Mouse (Mus musculus) mouse trophoblast stem cell (cell line): ENCODE data around the gene Gli3.

Experiments used
- in situ Hi-C, 2 experiments: fragments of 300-500 bp; cut with MseI, MboI; formaldehyde crosslinking; loops; 2 replicates in 1 of 2; 3 replicates in 1 of 2; pipeline ENCODE4 v1.15.1; 2025

Gli3 gene

DNA sequence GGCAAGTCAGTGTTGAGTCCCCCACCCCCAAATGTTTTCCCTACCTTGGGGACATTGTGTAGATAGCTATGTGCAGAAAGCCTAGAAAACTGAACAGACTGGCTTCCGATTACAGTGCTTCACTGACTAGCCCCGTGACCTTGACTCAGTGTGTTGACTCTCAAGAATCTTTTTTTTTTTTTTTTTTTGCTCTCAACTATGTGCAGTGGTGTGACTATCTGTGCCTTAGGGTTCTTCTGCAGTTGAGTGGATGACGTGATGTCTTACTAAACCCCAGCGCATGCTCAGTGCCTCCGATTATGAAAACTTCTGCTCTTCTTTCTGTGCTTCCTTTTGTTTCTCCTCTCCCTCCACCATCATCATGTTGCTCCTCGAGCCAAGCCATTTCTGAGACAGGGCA, 87.7 kb downstream of the Gli3 start:
- in situ Hi-C loops, result no loop called here

DNA sequence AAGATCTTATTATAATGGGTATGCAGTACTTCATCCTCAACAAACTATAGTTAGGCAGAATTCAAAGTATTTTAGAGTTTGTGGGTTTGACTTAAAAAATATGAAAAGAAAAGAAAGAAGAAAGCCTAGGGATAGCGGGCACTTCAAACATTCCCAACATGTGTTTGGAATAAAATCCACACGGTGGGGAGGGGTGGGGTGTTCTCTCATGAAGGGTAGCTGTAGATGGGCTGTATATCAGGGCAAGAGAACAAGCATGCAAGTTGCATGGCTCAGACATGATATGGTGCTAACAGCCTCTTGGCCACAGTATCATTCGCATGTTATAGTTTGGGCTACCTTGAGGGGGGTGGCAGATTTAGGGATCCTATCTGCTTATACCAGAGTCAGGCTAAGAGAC, 89.0 kb downstream of the Gli3 start:
- in situ Hi-C loops, result no loop called here

DNA sequence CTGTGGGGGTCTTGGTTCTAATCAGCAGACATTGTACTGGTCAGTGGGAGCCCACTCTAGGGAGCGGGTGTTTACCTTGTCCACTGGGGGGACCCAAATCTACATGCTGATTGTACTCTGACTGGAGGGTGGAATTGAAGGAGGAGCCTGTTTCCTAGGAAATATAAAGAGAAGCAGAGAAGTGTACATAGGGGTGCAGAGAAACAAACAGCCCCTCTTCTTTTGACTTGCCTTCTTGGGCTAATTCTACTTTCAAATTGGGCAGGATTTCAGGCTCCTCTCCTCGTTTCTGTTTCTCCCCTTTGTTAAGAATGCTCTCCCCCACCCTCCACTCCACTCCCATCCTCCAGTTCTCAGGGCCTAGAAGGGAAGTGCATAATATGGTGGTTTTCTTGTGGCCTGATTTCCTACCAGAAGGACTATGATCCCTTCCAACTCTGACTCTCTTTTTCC, 93.6 kb downstream of the Gli3 start:
- in situ Hi-C loops, result no loop called here

GRCm38 (mm10) chr13:15561441-15561840, 98.4 kb downstream of the Gli3 start:
- in situ Hi-C loops, result no loop called here

DNA sequence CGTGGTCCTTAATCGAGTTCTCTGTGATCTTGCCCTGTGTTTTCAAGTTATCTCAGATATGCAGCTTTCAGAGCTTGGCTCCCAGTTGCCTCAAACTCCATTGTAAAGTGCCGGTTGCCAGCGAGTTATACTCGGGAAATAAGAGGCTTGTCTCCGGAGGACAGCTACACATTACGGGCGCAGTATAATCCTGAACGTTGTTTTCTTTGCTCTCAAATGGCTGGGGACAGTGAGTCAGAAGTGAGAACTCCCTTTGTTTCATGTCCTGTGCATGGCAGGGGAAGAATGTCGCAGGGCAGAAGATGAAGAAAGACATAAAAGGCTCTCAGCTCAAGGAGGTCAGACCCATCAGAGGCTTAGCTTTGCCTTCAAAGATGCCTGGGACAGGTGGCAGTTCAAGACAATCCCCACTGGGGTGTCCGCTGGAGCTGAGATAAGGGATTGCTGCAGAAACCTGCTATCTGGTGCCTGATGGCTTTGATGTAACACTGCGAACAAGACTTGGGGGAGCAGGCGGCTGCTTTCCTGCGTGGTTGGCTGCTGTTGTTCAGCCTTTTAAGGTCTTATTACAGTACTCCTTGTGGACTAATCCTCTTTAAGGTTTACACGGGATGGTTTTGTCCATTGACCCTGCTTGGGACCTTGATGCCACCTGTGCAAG, 108.0 kb downstream of the Gli3 start:
- in situ Hi-C loops, result no loop called here

- in situ Hi-C loops, result no loop called here
Measured at GRCm38 (mm10) chr13:15577133-15577917, 114.3 kb downstream of the Gli3 start.

GRCm38 (mm10) chr13:15580458-15580857, 117.4 kb downstream of the Gli3 start:
- in situ Hi-C loops, result no loop called here

GRCm38 (mm10) chr13:15585941-15586340, 122.9 kb downstream of the Gli3 start:
- in situ Hi-C loops, result no loop called here

- in situ Hi-C loops, result no loop called here
Measured at GRCm38 (mm10) chr13:15588278-15589272, 125.5 kb downstream of the Gli3 start.

DNA sequence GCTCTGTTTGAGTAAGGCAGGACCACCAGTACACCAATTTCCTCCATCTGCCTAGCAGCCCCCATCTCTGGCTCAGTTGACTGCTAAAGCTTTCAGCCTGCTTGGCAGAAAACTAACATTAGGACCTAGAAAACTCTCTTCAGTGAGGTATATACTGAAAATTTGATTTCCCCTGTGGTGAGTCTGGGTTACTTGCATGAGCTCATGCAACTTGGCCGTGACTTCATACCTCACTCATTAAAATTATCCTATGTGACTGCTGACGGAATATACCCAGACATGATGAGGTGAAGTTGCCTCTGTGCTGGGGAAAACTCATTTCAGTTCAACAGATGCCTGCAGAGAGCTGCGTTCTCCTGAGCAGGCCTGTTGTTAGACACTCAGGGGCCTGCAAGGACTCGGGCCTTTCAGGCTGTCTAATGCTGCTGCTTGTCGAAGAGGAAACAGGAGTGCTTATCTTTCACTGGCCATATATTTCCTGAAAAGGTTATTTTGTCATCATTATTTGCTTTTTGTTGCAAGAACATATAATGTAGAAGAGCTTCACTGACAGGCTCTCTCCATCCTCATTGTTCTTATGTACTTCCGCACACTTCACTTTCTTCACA, 127.4 kb downstream of the Gli3 start:
- in situ Hi-C loops, result no loop called here

DNA sequence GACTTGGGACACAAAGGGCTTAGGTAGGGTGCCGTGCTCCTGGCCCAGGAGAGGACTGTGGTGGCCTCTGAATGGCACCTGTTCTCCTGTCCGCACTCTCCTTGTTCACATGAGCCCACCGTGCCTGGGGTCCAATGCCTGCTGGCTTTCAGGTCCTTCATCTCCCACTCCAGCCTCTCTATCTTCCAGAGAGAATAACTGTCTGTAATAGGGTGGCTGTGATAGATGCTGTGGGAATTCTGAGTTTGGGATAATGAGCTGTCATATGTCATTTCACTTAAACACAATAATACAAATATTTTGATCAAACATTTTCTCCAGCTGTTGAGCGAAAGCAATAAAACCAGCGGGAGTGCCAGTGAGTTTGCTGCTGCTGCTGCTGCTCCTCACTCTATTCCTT, 133.6 kb downstream of the Gli3 start:
- in situ Hi-C loops, result no loop called here

GRCm38 (mm10) chr13:15599741-15600140, 136.7 kb downstream of the Gli3 start:
- in situ Hi-C loops, result no loop called here

- in situ Hi-C loops, result no loop called here
Measured at GRCm38 (mm10) chr13:15602161-15602560, 139.1 kb downstream of the Gli3 start.

DNA sequence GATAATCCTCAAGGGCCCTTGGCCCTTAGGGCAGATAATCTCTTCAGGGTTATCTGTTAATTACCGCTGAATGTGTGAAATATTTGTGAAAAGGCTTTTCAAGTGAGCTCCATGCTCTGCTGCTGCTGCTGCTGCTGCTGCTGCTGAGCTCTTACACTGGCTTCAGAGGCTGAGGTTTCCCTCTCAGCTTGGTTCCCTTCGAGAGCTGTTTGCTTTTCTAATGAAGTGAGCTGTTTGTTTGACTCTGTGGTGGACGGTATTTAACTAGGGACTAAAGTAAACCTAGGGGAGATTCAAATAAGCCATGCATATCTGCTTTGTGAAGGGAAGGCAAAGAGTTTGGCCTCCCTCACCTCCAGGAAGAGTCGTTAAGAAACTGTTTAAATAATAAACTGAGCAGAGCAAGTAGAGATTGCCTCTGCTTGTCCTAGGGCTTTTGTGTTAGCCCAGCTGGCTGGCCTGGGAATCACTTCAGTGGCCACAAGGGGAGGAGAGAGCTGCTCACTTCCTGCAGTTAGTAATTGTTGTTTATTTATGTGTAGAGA, 139.7 kb downstream of the Gli3 start:
- in situ Hi-C loops, result no loop called here

- in situ Hi-C loops, result no loop called here
Measured at GRCm38 (mm10) chr13:15604074-15604473, 141.0 kb downstream of the Gli3 start.

DNA sequence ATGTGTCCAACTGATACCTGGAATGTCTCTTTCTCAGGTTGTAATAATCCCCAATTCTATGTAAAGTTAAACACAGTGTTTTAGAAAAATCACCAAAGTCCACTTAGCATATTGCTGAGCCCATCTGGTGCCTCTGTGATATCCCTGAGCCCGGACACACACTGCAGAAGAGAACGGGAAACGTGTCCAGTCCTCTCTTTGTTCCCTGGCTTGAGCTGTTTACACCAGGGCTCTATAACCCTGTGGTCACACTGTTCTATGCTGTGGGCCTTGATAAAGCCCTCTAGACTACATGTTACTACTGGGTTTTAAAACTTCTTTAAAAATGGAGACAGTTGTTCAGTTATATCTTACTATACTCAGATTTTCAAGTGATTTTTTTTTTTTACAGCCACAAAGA, 154.4 kb downstream of the Gli3 start:
- in situ Hi-C loops, result no loop called here

DNA sequence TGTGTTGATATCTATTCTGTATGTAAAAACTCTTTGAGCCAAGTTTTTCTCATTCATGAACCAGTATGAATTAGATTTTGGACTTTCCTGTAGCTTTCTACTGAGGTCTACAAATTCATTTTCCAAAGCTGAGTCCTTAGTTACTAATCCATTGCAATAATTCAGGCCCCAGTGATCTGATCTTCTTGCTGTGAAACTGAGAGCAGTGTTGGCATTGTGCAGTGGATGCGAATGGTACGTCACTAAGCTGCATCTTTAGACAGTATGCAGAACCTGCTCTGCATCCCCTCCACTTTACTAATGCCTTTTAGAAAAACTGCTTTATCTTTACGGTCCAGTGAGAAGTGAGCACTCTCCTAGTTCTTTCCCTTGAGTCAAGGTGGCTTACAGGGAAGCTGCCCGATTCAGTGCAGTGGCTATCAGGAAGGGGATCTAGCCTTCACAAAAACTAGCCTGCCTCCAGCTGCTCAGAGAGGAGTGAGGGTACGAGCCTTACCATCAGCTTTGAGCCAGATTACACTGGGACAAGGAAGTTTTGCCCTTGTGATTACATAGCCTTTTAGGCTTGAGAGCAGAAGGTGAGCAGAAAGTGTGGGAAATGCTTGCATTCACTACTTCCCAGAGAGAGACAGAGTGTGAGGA, 155.1 kb downstream of the Gli3 start:
- in situ Hi-C loops, result no loop called here

DNA sequence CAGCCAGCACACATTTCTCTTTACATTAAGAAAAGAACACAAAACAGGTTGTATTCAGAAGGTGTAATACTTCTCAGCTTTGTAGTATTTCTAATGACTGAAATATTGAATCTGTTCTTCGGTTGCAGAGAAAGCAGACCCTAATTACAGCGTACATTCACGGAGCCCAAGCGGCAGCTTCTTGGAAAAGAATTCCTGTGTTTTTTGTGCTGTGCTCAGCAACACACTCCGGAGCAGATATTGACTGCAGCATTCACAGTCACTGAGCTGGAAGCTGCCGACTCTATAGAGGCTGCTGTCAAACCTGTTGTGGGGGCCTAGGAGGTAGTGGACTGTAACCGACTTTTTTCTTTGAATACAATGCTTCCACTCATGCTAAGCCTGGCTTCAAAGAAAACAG, 158.0 kb downstream of the Gli3 start:
- in situ Hi-C loops, result no loop called here

- in situ Hi-C loops, result no loop called here
Measured at GRCm38 (mm10) chr13:15624490-15625353, 161.7 kb downstream of the Gli3 start.

DNA sequence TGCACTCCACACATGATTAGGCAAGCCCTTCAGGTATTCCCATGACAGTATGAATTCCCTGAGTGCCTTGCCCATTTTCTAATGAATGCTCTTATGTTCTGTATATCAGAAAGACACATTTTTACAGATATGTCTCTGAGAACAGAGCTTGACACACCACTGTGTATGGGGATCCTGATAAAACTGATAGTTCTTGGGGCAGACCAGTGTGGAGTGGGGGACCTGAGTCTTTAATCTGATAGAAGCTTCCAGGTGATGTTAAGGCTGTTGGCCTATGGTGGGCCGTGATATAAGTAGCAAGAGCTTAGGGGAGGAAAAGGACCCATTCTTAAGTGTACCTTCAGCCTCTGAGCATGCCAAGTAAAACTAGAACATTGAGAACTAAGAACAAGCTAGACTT, 178.5 kb downstream of the Gli3 start:
- in situ Hi-C loops, result no loop called here
